Mouse (Mus musculus) regulatory T cell (primary cell): ENCODE results near the gene Stk32b.

Source experiments
- in situ Hi-C: fragments of 300-600 bp; cut with MboI, MseI; formaldehyde crosslinking; loops from one replicate; pipeline ENCODE4 v1.15.1; 2025; ENCODE audit warnings: high pct_unique_total_duplicates

Stk32b gene

DNA sequence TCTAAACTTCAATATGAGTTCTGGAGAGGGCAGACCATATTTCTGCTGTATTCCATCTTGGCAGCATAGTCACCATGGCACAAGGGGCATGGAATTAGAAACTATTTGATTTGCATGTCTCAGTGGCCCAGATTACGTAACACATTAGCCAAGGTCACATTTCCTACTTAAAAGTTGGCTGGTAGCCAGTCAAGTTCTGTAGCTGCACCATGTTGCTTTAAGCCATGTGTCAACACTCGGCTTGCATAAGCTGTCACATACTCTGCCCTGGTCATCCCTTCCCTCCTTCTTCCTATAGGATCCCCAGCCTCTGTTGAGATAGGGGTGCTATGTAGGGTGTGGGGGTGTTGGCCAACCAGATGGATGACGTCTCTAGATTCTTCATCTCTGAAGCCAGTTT, 196.5 kb downstream of the Stk32b start:
- in situ Hi-C loops = no loop called here

DNA sequence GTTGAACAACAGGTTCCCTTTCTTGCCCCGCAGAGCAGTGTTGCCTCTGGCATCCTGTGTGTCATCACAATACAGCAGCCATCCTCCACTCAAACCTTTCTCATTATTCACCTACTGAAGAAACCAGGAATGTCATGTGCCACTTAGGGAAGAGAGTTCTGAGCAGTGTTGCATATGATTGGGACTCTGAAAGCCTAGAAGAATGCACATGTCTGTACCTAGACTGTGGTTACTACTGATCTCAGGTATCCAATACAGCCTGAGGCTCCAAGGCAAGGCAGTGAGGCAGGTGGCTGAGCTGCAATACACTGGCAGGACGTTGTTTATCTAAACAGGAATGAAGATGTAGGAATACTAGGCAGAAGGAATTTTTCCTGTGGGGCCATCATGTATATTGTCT, 204.5 kb downstream of the Stk32b start:
- in situ Hi-C loops = no loop called here

DNA sequence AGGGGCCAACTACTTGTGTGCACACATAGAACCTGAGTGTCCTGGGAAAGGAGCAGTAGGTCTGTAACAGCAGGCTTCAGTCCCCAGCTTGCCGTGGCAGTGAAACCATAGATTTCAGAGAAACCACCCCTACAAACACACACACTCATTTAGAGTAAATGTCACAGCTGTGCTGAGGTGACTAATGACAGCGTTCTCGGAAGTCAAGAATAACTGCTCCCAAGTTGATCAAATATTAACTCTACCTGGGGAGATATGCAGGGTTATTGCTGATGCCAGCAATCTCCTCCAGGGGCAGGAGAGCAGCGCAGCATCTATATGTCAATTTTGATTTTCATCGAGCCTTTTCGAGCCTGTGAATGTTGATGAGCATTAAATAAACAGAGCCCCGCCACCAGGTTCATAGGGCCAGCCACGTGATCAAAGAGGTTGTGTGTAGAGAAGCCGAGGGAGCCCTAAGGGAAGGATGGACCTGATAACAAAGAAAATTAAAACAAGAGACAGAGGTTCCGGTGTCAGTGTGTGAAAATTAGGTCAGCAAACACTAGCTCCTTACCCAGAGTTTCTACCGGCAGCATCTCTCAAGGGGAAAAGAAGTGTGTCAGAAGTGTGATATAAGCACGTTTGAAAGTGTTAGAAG, 210.0 kb downstream of the Stk32b start:
- in situ Hi-C loops = no loop called here

DNA sequence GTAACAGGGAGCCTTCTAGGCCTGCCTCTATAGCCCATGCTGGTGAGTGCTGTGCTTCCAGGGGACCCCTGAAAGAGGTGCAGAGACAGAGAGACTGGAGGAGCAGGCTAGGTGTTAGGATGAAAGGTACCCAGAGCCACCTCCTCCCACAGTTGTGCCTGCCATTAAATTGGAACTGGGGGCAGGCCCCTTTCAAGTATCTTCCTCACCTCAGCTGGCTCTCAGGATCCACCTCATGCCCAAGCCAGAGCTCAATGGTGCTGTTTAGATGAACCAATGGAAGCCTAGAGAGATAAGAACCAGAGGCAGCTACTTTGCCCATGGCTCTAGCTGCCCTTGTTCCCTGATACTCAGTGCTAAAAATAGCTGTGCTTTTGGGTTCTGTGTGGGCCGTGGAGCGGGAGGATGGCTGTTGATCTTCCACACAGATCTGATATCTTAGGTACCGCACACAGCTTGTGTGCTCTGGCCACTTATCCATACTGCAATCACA, 221.9 kb downstream of the Stk32b start:
- in situ Hi-C loops = no loop called here

DNA sequence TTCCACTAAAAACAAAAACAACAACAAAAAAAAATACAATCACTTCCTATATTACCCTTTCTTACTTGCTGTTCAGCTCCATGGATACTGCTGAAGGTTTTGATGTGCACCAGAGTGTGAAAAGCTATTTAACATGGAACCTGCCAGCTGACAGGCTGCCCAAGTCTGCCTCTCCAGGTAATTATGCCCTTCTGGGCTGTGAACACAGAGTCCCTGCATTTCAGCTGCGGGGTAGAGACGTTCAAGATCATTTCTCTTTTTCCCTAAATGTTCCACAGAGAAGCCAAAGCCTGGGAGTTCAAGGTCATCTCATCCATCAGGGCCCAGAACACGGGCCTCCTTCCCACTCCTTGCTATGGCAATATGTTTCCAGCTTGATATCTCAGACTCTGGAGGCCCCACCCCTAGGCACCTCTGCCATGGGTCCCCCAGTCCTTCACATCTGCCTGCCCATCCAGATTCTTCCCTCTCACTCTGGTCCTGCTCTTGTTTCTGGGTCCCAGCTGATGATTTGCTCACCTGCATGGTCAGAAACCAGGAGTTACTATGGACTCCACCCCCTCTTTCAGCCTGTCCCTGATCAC, 244.9 kb downstream of the Stk32b start:
- in situ Hi-C loops = no loop called here

GRCm38 (mm10) chr5:37471584-37471983, 245.4 kb downstream of the Stk32b start:
- in situ Hi-C loops = no loop called here

DNA sequence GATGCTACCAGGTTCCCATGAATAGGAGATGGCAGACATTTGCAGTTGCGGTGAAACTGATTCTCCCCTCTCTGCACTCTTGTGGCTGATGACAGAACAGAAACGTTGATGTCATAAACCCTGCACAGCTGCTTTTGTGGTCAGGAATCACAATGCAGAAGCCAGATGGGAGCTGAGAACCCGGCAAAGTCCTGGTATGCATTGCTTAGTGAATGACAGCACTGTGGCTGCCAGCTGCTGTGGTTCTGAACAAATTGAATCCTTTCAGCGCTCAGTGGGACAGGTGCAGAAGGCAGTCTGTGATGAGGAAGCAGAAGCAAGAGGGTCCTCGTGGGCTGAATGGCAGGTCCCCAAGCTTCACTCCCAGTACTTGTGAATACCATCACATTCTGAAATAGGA, 247.9 kb downstream of the Stk32b start:
- in situ Hi-C loops = no loop called here

DNA sequence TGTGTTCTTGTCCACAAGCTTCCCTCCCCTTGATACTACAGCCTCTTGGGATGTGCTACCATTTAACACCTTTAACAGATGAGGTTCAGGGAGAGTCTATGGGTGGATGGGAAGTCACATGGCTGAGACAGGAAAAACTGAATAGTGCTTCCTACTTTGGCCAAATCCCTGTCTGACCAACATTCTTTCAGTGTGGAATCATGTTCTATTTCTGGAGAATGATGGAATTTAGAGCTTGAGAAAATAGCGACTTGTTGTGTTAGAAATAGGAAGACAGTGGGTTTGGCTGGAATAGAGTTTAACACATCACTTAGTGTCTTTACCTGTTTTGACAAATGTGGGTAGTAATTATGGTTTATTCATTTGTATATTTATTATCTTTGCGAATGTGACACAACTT, 249.3 kb downstream of the Stk32b start:
- in situ Hi-C loops = no loop called here

DNA sequence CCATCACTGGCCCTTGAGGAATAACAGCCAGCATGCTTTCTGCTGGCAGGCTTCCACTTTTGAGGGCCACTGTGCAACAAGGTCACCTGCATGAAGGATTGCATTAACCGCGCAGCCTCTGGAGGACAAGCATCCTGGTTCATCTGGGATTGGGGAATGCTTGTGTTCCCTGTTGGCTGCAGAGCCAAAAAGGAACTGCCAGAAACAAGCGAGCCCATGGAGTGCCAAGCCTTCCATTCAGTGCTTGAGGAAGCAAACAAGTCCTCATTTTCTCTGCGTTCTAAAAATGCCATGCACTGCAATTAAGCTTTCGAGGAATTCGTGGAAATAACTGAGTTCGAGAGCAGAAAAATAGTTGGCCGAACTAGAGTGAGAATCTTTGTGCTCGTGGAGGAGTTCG, 251.5 kb downstream of the Stk32b start:
- in situ Hi-C loops = no loop called here

GRCm38 (mm10) chr5:37458236-37458635, 258.7 kb downstream of the Stk32b start:
- in situ Hi-C loops = no loop called here

DNA sequence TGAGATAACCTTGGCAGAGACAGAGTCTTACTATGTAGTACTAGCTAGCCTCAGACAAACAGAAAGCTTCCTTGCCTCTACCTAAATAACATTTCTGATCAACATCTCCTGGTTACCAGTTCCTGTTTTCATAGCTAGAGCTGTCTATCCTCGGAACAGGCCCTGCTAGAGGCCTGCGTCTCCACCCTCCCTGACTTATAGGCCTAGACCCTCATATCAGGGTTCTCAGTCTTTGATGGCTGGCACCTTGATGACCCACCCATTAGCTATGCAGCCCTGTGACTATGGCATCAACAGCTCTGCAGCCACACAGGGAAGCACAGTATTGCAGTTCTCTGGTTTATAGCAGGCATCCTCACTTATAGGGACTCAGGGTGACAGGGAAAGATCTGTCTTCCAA, 259.1 kb downstream of the Stk32b start:
- in situ Hi-C loops = no loop called here

DNA sequence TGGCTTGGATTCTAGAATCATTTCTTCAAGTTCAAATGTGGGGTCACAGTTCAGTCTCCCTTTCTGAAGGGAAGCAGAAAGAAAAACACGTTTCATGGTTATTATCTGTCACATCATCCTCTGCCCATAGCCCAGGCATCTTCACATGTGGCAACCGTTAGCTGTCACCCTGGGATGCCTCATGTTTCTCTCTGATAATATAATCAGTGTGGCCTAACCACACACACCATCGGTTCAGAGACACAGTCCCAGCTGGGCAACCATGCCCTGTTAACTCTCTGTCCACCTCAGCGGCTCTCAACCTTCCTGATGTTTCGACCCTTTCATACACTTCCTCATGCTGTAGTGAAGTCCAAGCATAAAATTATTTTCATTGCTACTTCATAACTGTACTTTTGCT, 259.8 kb downstream of the Stk32b start:
- in situ Hi-C loops = no loop called here

GRCm38 (mm10) chr5:37456590-37456989, 260.4 kb downstream of the Stk32b start:
- in situ Hi-C loops = no loop called here

- in situ Hi-C loops = no loop called here
Observed at GRCm38 (mm10) chr5:37447546-37447945, 269.4 kb downstream of the Stk32b start.

GRCm38 (mm10) chr5:37442767-37443166, 274.2 kb downstream of the Stk32b start:
- in situ Hi-C loops = no loop called here

DNA sequence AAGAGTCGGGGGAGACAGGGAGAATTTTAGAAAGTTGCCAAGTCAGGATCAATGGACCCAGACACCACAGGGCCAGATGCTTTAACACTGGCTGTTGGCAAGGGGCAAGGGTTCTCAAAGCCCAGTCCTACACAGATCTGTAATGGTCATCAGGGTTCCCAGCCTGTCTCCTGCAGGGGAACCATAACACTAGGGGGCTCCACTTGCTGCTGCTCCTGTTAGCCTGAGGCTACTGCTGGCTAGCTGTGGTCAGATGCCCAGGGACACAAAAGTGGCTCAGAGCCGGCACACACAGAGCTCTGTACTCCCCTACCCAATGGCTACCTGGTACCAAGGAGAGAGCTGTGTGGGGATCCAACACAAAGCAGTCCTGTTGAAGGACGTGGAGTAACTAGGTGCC, 281.6 kb downstream of the Stk32b start:
- in situ Hi-C loops = no loop called here

DNA sequence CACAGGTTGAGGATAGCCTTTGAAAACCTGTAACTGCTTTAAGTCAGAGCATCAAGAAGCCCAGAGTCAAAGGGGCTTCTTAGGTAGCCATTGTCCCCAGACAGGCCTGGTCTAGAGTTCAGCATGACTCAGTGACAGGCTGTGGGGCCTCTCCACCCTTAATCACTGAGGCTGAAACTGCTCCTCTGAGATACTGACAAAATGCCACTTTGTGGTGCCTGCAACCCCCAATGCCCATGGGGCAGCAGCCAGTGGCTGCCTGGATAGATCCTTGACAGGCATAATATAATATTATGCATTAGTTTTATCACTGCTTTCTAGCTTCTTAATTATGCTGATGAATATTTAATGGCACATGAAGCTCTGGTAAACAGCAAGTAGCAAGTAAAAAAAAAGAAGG, 289.8 kb downstream of the Stk32b start:
- in situ Hi-C loops = no loop called here

- in situ Hi-C loops = loop anchor here (25.0 kb wide), 1 partner anchor 1932 kb away; no protein-coding TSS in a partner anchor
Observed at GRCm38 (mm10) chr5:37419028-37419427, 297.9 kb downstream of the Stk32b start.
